Mouse (Mus musculus) frontal cortex, adult 2 months (tissue): ENCODE results near the gene Macrod2. TPM values are rescaled to one million over a fixed set of nuclear protein-coding genes. Genes with fewer than 3 reads are reported as not detected.
A peak's percentile ranks its signal among the peaks of the same experiment; 100 is the strongest.

ENCODE experiments used
- DNase-seq, 2 experiments: peaks; one replicate each; pipeline ENCODE4 v3.0.0; 2022; ENCODE audit warnings: low spot score in 1 of 2; ENCODE audit errors: extremely low spot score in 1 of 2
- polyA plus RNA-seq: library from polyadenylated mRNA; depleted of rRNA; stranded (reverse); fragments of >200 nt; gene quantifications from 2 replicates; pipeline ENCODE4 v1.2.3, GENCODE M21; 2012; rRNA removed

Gene Macrod2
- polyA plus RNA-seq, 1 experiment: 25.6 TPM

DNA sequence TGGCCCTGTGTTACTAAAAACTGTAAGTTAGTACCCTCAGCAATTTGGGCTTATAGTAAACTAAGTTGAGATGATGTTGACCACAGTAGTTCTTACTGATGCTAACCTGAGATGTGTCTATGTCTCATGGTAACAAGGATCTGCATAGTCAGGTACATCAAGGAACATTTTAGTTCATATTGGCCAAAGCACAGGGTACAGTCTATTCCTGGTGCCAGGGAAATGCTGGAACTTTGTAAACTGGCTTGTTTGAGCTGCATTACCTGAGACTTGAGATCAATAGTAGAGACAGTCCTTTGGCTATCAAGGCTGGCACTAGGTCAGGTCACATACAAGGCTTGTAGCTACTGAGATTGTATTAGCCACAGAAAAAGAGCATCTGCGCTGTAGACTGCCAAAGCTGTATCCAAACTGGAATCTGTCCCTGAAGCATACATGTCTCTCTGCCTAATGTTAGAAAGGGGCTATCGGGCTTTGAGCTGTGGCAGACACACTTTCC is 1986.0 kb downstream of the Macrod2 start:
- DNase-seq: no peak

DNA sequence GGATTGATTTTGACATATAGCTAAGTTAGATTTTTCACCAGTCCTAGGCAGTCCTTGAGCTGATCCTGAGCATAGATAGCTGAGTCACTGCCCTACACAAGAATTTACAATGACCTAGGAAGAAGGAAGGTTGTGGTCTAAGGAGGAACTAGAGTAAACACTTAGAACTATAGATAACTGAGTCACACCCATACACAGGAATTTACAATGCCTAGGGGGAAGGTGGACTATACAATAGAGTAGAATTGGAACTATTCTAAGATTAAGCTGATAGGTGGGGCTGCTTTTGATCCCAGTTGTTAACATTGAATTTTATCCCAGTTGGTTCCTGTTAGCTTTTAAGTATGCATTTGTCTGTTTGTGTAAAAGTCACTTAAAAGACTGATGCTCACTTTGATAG is 1998.4 kb downstream of the Macrod2 start:
- DNase-seq: no peak

DNA sequence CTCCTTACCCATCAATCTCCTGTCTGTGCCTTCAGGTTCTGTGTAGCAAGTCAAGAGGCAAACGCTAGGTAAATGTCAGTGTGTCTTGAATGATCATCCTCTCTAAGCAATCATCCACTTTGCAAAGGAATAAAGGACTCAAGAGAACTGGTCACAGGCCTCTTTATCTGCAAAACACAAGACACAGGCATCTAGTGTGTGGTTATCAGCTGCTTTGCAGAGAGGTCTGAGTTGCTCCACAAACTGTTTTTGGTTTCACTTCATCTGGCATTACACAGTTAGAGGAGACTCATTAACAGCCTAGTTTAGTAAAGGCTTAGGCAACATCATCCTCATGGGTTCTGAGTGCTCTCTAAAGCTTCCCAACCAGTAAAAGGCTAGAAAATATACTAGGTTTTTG is 2004.4 kb downstream of the Macrod2 start:
- DNase-seq: no peak

DNA sequence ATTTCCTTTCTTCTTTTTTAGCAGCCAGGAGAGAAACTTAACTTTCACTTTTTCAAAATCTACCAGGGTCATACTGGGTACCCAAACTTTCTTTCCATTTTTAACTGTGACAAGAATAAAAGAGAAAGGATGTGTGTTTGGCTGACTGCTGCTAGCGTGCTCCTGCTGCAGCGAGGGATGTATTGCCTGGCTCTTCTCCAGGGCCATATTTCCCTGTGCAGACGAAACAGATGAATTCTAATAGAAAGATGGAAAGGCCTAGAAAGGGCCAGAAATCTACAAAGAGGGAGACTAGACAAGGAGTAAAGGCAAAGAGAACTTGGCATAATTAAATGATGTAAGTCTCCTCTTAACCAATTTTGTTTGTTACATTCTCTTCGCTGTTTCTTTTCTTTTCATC is 2005.7 kb downstream of the Macrod2 start:
- DNase-seq: peak in 1 of 2 experiments; percentile 20

GRCm38 (mm10) chr2:142401359-142401758 is 2006.2 kb downstream of the Macrod2 start:
- DNase-seq: peak in 1 of 2 experiments; percentile 6

- DNase-seq: peak; percentile 72 to 77
Observed at GRCm38 (mm10) chr2:142403394-142403793, 2008.3 kb downstream of the Macrod2 start.

- DNase-seq: no peak
Observed at GRCm38 (mm10) chr2:142404321-142404720, 2009.2 kb downstream of the Macrod2 start.

DNA sequence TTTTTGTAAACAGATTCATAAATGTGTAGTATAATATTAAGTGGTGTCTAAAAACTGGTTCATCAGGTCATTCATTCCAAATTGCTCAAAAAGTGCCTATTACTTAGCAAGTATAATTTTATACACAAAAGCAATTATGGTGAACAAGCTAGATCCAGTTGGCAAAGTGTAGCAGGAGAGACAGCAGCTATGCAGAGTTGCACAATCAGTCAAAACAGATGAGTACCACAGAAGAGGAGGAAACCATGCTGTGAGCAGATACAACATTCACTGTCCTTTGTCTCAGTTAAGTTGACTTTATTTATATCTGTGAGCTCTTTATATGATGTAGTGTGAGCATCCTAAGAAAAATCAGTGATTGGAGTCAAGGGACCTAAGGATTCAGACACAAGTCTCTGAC is 2012.2 kb downstream of the Macrod2 start:
- no peak for DNase-seq

DNA sequence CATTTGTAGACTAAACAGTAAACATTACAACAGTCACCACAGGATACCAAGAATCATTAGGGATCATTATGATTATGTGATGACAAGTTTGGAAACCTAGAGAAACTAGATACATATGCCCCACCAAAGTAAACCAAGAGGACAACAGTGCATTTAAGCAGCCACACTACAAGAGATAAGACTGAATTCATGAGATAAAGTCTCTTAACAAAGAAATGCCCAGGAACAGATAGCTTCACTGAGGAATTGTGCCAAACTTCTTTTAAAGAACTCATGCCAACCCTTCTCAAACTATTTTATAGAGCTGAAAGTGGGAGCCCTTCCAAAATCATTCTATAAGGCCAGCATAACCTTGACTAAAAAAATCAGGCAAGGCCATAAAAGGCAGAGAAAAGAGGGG is 2015.0 kb downstream of the Macrod2 start:
- no peak for DNase-seq

GRCm38 (mm10) chr2:142433126-142433525 is 2038.0 kb downstream of the Macrod2 start:
- no peak for DNase-seq

DNA sequence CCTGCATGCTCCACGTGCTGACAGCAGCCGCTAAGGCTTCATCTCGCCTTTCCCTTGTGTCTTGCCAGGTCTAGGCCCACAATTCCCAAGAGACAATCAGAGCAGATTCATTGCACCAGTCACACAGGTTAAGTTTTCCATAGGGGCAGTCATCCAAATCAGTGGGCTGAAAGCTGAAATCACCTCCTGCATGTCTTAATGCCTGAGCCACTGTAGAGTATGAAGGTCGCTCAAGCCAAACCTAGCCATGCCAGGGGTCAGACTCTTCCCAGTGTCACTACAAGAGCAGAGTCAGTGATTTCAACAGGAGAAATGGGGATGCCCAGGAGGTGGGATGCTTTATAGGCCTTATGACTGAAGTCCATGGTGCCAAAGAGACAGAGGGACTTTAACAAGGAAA is 2039.6 kb downstream of the Macrod2 start:
- DNase-seq: no peak

DNA sequence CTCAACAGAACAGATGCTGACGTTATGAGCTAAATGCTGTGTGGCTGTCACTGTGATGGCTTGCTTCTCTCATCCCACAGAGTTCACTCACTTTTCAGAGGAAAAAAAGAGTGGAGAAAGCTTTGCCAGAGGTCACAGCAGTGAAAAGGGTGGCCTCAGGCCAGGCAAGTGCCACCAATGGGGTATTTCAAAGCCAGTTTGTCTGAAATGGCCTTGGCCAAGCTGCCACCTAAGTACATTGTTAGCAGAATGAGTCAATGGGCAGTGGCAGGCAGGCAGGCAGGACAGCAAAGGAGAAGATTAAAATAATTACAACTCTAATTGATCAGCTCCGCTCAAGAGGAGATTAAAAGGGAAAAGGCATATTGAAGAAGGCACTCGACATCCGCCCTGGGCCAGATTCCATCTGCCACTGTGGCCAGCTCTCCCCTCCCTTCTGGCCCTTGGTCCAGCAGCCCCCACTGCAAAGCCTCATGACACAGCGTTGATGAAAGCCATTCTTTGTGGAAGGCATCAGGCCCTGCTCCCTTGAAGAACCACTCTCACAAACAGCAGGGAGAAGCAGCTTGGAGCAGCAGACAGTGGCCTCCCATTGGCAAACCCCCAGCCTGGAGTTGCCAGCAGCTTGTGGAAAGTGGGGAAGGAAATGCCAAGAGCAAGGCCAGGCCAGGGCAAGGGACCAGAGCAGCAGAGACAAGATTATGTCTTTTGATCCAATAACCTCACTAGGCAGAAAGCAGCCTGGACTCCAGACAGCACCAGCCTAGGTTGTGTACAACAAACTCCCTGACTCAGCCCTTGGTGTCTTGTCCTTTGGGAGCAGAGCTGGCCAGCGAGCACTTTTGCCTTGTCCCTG is 2042.7 kb downstream of the Macrod2 start:
- DNase-seq: peak; percentile 17 to 49

Other genes with a start within 250 kb of the Macrod2 start
- not detected in 2 replicates for gene Gm17374, start 243.3 kb upstream of the Macrod2 start, polyA plus RNA-seq
- gene Esf1, start 224.7 kb upstream of the Macrod2 start, polyA plus RNA-seq: 11.9 and 14.3 TPM in 2 replicates
- 37.4 and 37.6 TPM in 2 replicates for gene Ndufaf5, start 224.7 kb upstream of the Macrod2 start, polyA plus RNA-seq
- not detected in 2 replicates for gene Sel1l2, start 5.6 kb upstream of the Macrod2 start, polyA plus RNA-seq